Mouse (Mus musculus) frontal cortex, postnatal 14 days (tissue): ENCODE data around the gene Nfib.

ENCODE experiments used
- DNase-seq, 2 experiments: peaks; one replicate each; pipeline ENCODE4 v3.0.0; 2022; ENCODE audit warnings: low spot score in 2 of 2

Gene Nfib

GRCm38 (mm10) chr4:82246290-82246689, 459.3 kb downstream of the Nfib start:
- DNase-seq: no peak
